Mouse (Mus musculus): ENCODE data around the gene Abcb8. TPM values are rescaled to one million over a fixed set of nuclear protein-coding genes. Genes with fewer than 3 reads are reported as not detected.

The Abcb8 gene
- polyA plus RNA-seq, 1 experiment from 2014 or later: 9.0 TPM

DNA sequence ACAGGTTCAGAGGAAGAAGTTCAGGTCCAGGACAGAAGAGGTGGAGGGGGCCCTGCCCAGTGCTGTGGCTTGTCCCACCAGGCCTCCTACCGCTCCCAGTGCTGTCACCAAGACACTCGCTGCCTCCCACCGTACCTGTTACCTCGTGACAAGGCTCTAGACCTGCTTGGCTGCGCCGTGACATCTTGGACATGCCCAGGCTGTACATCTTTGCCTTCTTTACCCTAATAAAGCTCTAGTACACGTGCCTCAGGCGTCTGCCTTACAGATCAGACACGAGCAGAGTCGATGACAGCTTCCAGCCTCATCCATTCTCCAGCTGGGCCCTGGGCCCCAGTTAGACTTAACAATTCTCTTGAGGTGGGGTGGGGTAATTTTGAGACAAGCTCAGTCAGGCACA, 24.1 kb downstream of the Abcb8 start:
- peaks cover 28% of the 10 kb centered on the region; the same call in 1 of the 2 replicates for H3K36me3 ChIP-seq (ENCODE audit: inconsistent target)
- no peak overlapping the region for H3K4me3 ChIP-seq (ENCODE audit: inconsistent target)
- WGBS (ENCODE audit: missing documents): 96% methylated on average over 10 of the region's 10 CpGs
- H3K27ac ChIP-seq: no peak overlapping the region
- no peaks in the 10 kb centered on the region for H3K79me2 ChIP-seq (ENCODE audit: inconsistent target)

- H3K27ac ChIP-seq: no peak overlapping the region
- WGBS (ENCODE audit: missing documents): 93% methylated on average over 9 of the region's 9 CpGs
- peaks cover 28% of the 10 kb centered on the region; the same call in 1 of the 2 replicates for H3K36me3 ChIP-seq (ENCODE audit: inconsistent target)
- H3K79me2 ChIP-seq (ENCODE audit: inconsistent target): peaks cover 1% of the 10 kb centered on the region; the same call in 1 of the 2 replicates
- no peak overlapping the region for H3K4me3 ChIP-seq (ENCODE audit: inconsistent target)
Observed at GRCm38 (mm10) chr5:24420381-24420780, 26.9 kb downstream of the Abcb8 start.

DNA sequence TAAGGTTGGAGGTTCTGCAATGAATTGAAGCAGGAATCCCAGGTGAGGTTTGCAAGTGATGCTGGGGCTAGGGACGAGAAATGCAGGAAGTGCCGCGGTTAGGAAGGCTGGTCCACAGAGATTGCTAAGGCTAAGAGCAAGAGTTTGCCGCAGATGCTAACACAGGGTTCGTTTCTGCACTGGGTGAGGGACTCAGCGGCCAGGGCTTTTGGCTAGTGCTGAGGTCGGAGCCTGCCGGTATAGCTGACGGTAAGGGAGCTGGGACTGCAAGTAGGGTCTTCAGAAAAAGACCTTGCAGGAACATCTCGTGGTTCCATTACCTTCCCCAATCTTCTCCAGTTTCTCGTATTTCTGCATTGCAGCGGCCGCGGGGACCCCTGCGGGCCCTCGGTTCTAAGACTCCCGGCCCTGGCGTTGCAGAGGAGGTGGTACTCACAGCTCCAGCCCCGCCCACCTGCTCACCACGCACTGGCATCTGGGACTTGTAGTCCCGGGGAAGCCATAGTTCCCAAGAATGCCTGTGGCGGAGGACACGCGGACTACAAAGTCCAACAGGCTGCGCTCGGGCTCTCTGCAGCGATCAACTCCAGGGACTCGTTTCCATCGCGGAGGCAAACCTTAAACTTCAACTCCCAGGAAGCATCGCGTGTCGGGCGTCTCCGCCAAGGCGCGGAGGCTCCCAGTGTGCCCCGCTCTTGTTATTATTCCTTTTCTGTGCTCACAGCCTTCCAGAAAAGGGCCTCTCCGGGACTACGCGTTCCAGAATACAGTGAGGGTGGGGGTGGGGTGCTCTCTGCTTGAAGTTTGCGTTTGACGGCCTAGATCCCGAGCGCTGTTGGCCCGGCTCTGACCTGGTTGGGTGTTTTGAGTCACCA, 29.9 kb downstream of the Abcb8 start, which contains the start of the genes Cdk5 and Slc4a2:
TSS of gene Cdk5 (minus strand) at position 402 of the 875 bp plus-strand sequence.
TSS of gene Slc4a2 (plus strand) at position 709 of the 875 bp plus-strand sequence.
- H3K36me3 ChIP-seq (ENCODE audit: inconsistent target): peaks cover 28% of the 10 kb centered on the region; the same call in 1 of the 2 replicates
- H3K4me3 ChIP-seq (ENCODE audit: inconsistent target): peak within 1 kb of the TSS; percentile 85
- WGBS (ENCODE audit: missing documents): under 1% methylated on average over 46 of the region's 46 CpGs
- peaks cover 31% of the 10 kb centered on the region for H3K79me2 ChIP-seq (ENCODE audit: inconsistent target)
- H3K27ac ChIP-seq: peak within 1 kb of the TSS; percentile 94

DNA sequence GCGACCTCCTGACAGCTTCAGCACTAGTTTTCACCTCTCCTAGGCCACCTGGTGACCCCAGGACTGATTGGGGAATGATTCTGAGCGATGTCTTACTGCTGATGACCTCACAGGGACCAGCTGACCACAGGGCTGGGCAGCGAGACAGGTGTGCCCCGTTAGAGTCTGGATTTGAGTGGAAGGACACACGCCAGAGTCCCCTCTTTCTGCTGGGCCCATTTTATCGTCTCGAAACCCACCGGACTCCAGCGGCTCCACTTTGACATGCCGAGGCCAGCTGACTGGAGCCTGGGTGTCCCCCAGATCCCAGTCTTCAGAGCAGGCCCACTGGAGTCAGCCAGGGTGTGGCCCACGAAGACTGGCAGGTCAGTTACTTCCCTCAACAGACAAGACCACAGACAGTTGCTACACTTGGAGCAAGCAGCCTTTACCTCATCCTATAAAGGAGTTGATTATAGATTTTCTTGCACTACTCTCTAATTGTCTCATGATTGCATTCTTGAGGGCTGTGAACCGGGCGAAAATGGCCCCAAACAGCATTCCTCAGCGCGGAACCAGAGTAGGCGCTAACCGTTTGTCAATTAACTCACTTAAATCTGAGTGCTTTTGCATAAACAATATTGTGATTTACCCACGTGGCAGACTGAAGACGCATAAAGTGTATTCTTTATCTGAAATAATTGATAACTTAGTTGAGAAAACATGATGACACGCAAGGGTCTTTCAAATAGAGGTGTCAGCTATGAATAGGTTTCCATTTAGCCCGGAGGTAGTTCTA, 30.7 kb downstream of the Abcb8 start:
- peak overlapping the region; percentile 94 for H3K27ac ChIP-seq
- peaks cover 23% of the 10 kb centered on the region; the same call in 1 of the 2 replicates for H3K36me3 ChIP-seq (ENCODE audit: inconsistent target)
- H3K4me3 ChIP-seq (ENCODE audit: inconsistent target): peak overlapping the region; percentile 85
- H3K79me2 ChIP-seq (ENCODE audit: inconsistent target): peaks cover 32% of the 10 kb centered on the region
- 10% methylated on average over 21 of the region's 21 CpGs for WGBS (ENCODE audit: missing documents)

- 2% methylated on average over 34 of the region's 60 CpGs for WGBS (ENCODE audit: missing documents)
- H3K27ac ChIP-seq: peak overlapping the region; percentile 94
- peaks cover 32% of the 10 kb centered on the region for H3K79me2 ChIP-seq (ENCODE audit: inconsistent target)
- H3K36me3 ChIP-seq (ENCODE audit: inconsistent target): peaks cover 23% of the 10 kb centered on the region
- H3K4me3 ChIP-seq (ENCODE audit: inconsistent target): peak overlapping the region; percentile 87
Observed at GRCm38 (mm10) chr5:24424861-24425411, 31.5 kb downstream of the Abcb8 start.

- Histone ChIP-seq H3K36me3 (ENCODE audit: inconsistent target) (peaks cover 24% of the 10 kb centered on the region), H3K79me2 (ENCODE audit: inconsistent target) (peaks cover 32% of the 10 kb centered on the region), H3K27ac (peak overlapping the region; percentile 59), H3K4me3 (ENCODE audit: inconsistent target) (peak overlapping the region; percentile 87)
- 2% methylated on average over 27 of the region's 30 CpGs for WGBS (ENCODE audit: missing documents)
Observed at GRCm38 (mm10) chr5:24425421-24426036, 32.1 kb downstream of the Abcb8 start.

GRCm38 (mm10) chr5:24426037-24426432, 32.6 kb downstream of the Abcb8 start:
- WGBS (ENCODE audit: missing documents): 20% methylated on average over 10 of the region's 10 CpGs
- H3K79me2 ChIP-seq (ENCODE audit: inconsistent target): peaks cover 32% of the 10 kb centered on the region
- peaks cover 24% of the 10 kb centered on the region for H3K36me3 ChIP-seq (ENCODE audit: inconsistent target)
- H3K4me3 ChIP-seq (ENCODE audit: inconsistent target): peak overlapping the region; percentile 87
- peak overlapping the region; percentile 59 for H3K27ac ChIP-seq

- H3K4me3 ChIP-seq (ENCODE audit: inconsistent target): peak overlapping the region; percentile 87
- peaks cover 28% of the 10 kb centered on the region for H3K36me3 ChIP-seq (ENCODE audit: inconsistent target)
- H3K79me2 ChIP-seq (ENCODE audit: inconsistent target): peaks cover 32% of the 10 kb centered on the region
- H3K27ac ChIP-seq: peak overlapping the region; percentile 59; the same call in 1 of the 2 replicates
- 38% methylated on average over 9 of the region's 9 CpGs for WGBS (ENCODE audit: missing documents)
Observed at GRCm38 (mm10) chr5:24426556-24427284, 33.3 kb downstream of the Abcb8 start.

GRCm38 (mm10) chr5:24427285-24427633, 33.8 kb downstream of the Abcb8 start:
- Histone ChIP-seq H3K27ac (no peak overlapping the region), H3K4me3 (ENCODE audit: inconsistent target) (no peak overlapping the region)
- 91% methylated on average over 12 of the region's 12 CpGs for WGBS (ENCODE audit: missing documents)

DNA sequence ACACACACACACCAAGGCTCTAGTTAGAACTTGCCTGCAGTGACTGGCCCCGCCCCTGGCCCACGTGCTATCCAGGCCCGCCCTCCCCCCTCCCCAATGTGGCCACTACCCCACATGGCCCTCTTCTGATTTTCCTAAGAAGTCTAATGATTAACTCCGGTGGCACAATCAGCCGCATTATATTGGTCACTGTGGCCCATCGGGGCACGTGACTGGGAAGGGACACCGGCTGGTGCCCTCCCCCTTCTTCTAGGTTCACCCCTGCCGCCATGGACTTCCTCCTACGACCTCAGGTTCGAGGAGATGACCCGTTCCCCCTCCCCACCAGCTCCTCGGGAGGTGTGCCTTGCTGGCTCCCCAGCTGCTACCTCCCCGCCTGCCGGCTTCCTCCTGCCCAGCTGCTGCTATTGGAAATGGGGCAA, 34.5 kb downstream of the Abcb8 start:
- H3K4me3 ChIP-seq (ENCODE audit: inconsistent target): no peak overlapping the region
- peaks cover 41% of the 10 kb centered on the region for H3K36me3 ChIP-seq (ENCODE audit: inconsistent target)
- H3K79me2 ChIP-seq (ENCODE audit: inconsistent target): peaks cover 32% of the 10 kb centered on the region
- WGBS (ENCODE audit: missing documents): 73% methylated on average over 10 of the region's 15 CpGs
- H3K27ac ChIP-seq: no peak overlapping the region

More at GRCm38 (mm10) chr5:24427285-24427633, 33.8 kb downstream of the Abcb8 start:
- peaks cover 34% of the 10 kb centered on the region for H3K36me3 ChIP-seq (ENCODE audit: inconsistent target)
- peaks cover 32% of the 10 kb centered on the region for H3K79me2 ChIP-seq (ENCODE audit: inconsistent target)

GRCm38 (mm10) chr5:24428596-24428995, 35.1 kb downstream of the Abcb8 start:
- no peak overlapping the region for H3K4me3 ChIP-seq (ENCODE audit: inconsistent target)
- H3K27ac ChIP-seq: no peak overlapping the region
- H3K36me3 ChIP-seq (ENCODE audit: inconsistent target): peaks cover 47% of the 10 kb centered on the region
- H3K79me2 ChIP-seq (ENCODE audit: inconsistent target): peaks cover 32% of the 10 kb centered on the region
- 88% methylated on average over 9 of the region's 9 CpGs for WGBS (ENCODE audit: missing documents)

- WGBS (ENCODE audit: missing documents): 94% methylated on average over 7 of the region's 8 CpGs
- Histone ChIP-seq H3K36me3 (ENCODE audit: inconsistent target) (peaks cover 96% of the 10 kb centered on the region), H3K79me2 (ENCODE audit: inconsistent target) (no peaks in the 10 kb centered on the region), H3K27ac (no peak overlapping the region), H3K4me3 (ENCODE audit: inconsistent target) (no peak overlapping the region)
Observed at GRCm38 (mm10) chr5:24433993-24434392, 40.5 kb downstream of the Abcb8 start.

- 94% methylated on average over 8 of the region's 8 CpGs for WGBS (ENCODE audit: missing documents)
- H3K4me3 ChIP-seq (ENCODE audit: inconsistent target): no peak overlapping the region
- H3K79me2 ChIP-seq (ENCODE audit: inconsistent target): peaks cover 10% of the 10 kb centered on the region
- no peak overlapping the region for H3K27ac ChIP-seq
- H3K36me3 ChIP-seq (ENCODE audit: inconsistent target): peaks cover 55% of the 10 kb centered on the region
Observed at GRCm38 (mm10) chr5:24441187-24441586, 47.7 kb downstream of the Abcb8 start.
